Mouse (Mus musculus) olfactory bulb, adult 2 months (tissue): ENCODE results near the gene Ppfibp1.

Source experiments
- CTCF ChIP-seq: fragments of 200-500 bp; IDR thresholded peaks from 2 replicates; pipeline ENCODE4 v1.5.1; 2012; ENCODE audit warnings: low read depth, mild to moderate bottlenecking, low read length, moderate library complexity; ENCODE audit not compliant: insufficient read depth
- POLR2A ChIP-seq: fragments of 200-500 bp; IDR thresholded peaks from 2 replicates; pipeline ENCODE4 v1.6.1; 2012; ENCODE audit warnings: mild to moderate bottlenecking, low read depth, low read length, moderate library complexity; ENCODE audit not compliant: insufficient read depth

DNA sequence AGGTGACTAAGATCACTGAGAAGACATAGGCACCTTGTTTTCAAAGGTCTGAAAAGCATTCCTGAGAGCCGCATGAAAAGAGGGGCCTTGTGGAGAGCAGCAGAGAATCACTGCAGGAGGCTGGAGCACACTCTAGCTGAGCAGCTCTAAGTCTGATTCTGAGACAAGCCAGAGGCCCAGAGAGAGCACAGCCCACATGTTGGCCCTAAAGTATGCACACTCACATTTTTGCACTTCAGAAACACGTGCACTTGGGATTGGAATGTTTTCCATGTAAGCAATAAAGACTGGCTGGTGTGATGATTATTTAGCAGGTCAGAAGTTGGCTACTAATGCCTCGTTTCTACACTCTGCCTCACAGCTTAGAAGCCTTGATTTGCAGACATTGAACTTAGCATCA lies 91.7 kb downstream of the Ppfibp1 start:
- TF ChIP-seq CTCF (no peak), POLR2A (no peak)
